Mouse (Mus musculus) spleen, postnatal 14 days (tissue): Measurements from ENCODE around the gene Daam1.
"Not testable (repeated sequence)": the region's sequence is repeated elsewhere in the genome, so short reads cannot be mapped to it uniquely, and the experiment has no call there.

Source experiments
- DNase-seq, 2 experiments: peaks; one replicate each; pipeline ENCODE4 v3.0.0; 2021 to 2022; ENCODE audit warnings: low spot score in 2 of 2

Gene Daam1

GRCm38 (mm10) chr12:71834041-71834440, 3.2 kb downstream of the Daam1 start:
- no peak for DNase-seq

GRCm38 (mm10) chr12:71835966-71836668, 5.2 kb downstream of the Daam1 start:
- DNase-seq, result no peak

- DNase-seq, result no peak
Measured at GRCm38 (mm10) chr12:71836776-71837175, 5.9 kb downstream of the Daam1 start.

GRCm38 (mm10) chr12:71837576-71837975, 6.7 kb downstream of the Daam1 start:
- DNase-seq, result no peak

- DNase-seq, result no peak
Measured at GRCm38 (mm10) chr12:71838230-71838629, 7.4 kb downstream of the Daam1 start.

GRCm38 (mm10) chr12:71839653-71840052, 8.8 kb downstream of the Daam1 start:
- no peak for DNase-seq

GRCm38 (mm10) chr12:71840430-71841186, 9.7 kb downstream of the Daam1 start:
- DNase-seq, result no peak

- no peak for DNase-seq
Measured at GRCm38 (mm10) chr12:71842006-71842405, 11.1 kb downstream of the Daam1 start.

GRCm38 (mm10) chr12:71842588-71842987, 11.7 kb downstream of the Daam1 start:
- DNase-seq, result no peak

GRCm38 (mm10) chr12:71845486-71845885, 14.6 kb downstream of the Daam1 start:
- no peak for DNase-seq

- not testable (repeated sequence) for DNase-seq
Measured at GRCm38 (mm10) chr12:71846416-71846815, 15.5 kb downstream of the Daam1 start.

- DNase-seq, result not testable (repeated sequence)
Measured at GRCm38 (mm10) chr12:71847024-71847423, 16.1 kb downstream of the Daam1 start.

GRCm38 (mm10) chr12:71847617-71848016, 16.7 kb downstream of the Daam1 start:
- no peak for DNase-seq

- no peak for DNase-seq
Measured at GRCm38 (mm10) chr12:71848037-71848776, 17.3 kb downstream of the Daam1 start.

- no peak for DNase-seq
Measured at GRCm38 (mm10) chr12:71849051-71849450, 18.2 kb downstream of the Daam1 start.

- DNase-seq, result no peak
Measured at GRCm38 (mm10) chr12:71850135-71850534, 19.3 kb downstream of the Daam1 start.

- no peak for DNase-seq
Measured at GRCm38 (mm10) chr12:71852678-71853077, 21.8 kb downstream of the Daam1 start.

GRCm38 (mm10) chr12:71853694-71854093, 22.8 kb downstream of the Daam1 start:
- DNase-seq, result no peak

GRCm38 (mm10) chr12:71854191-71854590, 23.3 kb downstream of the Daam1 start:
- no peak for DNase-seq

GRCm38 (mm10) chr12:71855730-71856479, 25.0 kb downstream of the Daam1 start:
- DNase-seq, result no peak

GRCm38 (mm10) chr12:71856480-71856754, 25.5 kb downstream of the Daam1 start:
- DNase-seq, result no peak

GRCm38 (mm10) chr12:71859096-71859495, 28.2 kb downstream of the Daam1 start:
- no peak for DNase-seq
